Mouse (Mus musculus) thymus, postnatal 0 days (tissue): ENCODE measurements around the gene Gstm6. TPM values are rescaled to one million over a fixed set of nuclear protein-coding genes. Genes with fewer than 3 reads are reported as not detected.

ENCODE experiments used
- DNase-seq: peaks from one replicate; pipeline ENCODE4 v3.0.0-alpha.2; 2015; ENCODE audit warnings: low spot score
- polyA plus RNA-seq: library from polyadenylated mRNA; unstranded; fragments of >200 nt; fragmentation: Nextera tagmentation; extraction: Ambion mirVana; gene quantifications from 2 replicates; pipeline ENCODE4 v1.2.1, GENCODE M21; 2015

Gene Gstm6
- polyA plus RNA-seq, 1 experiment from 2014 or later: 3.1 TPM

DNA sequence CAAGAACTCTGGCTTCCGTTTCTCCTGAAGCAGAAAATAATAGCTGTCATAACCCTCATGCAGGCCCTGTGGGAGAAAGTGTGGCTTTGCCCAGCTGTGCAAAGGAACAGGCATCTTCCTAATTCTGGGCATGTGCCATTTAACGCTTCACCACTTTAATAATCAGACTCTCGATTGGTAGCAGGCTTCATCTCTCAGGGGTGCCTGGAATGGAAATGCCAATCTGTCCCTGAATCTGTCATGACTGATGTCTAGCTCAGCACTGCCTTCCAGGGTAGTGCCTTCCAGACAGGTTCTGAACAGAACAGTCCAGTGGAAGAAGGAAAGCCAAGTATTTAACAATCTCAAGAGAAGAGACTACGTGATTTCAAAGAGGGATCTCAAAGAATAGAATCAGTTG is 2.3 kb downstream of the Gstm6 start:
- DNase-seq: no peak

DNA sequence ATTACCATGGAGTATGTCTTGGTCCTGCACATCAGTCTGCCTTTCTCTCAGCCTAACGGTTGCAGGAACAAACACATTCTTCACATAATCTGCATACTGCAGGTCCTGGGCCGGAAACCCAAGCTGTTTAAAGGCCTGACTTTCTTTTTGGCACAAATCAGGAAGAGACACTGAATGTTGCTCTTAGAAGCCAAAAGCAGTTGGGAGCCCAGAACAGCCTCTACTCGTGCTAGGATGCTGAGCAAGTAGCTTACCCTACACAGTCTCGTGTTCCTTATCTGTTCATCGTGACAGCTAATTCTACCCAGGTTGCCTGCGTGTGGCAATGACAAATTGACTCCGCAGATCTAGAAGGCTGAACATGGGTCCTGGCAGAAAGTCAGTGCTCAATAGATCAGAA is 3.0 kb downstream of the Gstm6 start:
- DNase-seq: no peak

DNA sequence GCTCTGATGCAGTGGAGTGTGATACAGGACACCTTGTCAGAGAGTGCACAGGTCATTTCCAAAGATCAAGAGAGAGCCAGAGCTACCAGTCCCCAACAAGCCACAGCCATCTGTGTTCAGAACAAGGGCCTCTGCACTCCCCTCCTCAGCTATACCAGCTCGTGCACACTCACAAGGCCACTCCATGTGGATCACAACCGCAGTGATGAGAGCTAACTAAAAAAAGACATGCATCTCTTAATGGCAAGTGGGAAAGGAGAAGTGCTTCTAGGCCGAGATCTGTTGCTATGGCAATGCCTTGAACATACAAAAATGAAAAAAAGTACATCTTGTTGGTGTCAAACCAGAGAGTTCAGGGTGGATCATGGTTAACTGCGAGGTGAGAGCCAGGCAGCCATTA is 3.7 kb downstream of the Gstm6 start:
- DNase-seq: no peak

DNA sequence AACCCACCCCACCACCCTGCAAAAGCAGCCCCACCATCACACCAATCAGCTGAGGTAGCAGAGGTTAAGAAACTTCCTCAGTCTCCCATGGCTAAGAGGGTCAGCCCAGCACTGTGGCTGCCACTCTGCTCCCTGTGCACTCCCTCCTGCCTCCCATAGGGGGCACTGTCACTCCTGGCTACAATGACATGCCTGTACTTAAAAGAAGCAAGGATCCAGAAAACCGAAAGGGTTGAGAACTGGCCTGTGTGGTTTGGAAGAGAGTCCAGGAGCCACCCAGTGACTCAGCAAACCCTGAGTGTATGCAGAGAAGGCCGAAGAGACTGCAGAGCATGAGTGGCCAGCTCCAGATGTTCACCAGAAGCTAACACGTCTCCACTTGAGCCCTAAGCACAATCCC is 4.1 kb downstream of the Gstm6 start:
- DNase-seq: peak; percentile 47

DNA sequence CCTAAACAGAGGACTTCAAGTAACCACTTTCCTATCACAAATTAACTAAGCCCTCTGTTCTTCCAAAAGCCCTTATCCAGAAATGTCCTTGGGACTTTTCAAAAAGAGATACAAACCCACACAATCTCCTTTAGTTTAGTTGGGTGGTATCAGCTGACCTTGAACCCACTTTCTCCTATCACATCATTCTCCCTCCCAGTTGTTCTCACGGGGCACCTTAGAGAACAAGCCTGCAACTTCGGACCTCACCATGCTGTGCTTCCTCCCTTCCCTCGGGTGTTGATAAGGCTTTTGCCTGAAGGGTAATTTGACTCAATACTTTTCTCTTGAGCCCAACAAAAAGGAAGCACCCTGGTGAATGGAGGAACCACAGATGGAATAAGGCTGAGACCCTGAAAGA is 7.7 kb downstream of the Gstm6 start:
- DNase-seq: no peak

DNA sequence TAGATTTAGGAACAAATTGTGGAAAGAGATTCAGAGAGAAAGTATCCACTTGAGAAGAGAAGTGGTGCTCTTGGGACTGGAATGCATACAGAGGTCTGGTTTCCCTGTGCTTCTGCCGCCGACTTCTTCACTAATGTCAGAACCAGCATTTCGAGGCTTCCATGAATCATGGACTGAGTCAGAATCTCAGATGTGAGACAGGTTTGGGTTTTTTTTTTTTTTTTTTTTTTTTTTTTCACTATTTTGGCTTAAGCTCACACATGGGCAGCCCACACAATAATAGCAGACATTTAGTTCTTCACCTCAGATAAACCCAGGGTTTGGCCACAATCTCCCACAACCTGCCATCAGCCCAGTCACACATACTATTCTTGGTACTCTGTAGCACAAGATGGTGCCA is 8.3 kb downstream of the Gstm6 start:
- DNase-seq: no peak

DNA sequence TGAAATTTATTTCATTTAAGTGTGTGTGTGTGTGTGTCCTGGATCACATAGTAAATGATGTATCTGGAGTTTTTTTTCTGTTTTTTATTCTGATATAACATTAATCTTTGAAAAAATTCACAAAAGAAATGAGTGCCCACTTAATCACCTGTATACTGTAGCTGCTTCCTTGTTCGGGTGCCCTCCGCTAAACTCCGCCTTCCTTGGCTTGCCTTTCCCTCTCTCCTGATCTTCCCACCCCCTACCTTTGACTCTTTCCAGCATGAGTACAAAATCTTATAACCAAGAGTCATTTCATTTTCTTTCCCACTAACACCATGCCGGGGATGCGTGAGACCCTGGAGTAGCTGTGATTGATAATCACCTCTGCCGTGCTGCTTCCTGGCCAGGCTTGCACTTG is 11.4 kb downstream of the Gstm6 start:
- no peak for DNase-seq

DNA sequence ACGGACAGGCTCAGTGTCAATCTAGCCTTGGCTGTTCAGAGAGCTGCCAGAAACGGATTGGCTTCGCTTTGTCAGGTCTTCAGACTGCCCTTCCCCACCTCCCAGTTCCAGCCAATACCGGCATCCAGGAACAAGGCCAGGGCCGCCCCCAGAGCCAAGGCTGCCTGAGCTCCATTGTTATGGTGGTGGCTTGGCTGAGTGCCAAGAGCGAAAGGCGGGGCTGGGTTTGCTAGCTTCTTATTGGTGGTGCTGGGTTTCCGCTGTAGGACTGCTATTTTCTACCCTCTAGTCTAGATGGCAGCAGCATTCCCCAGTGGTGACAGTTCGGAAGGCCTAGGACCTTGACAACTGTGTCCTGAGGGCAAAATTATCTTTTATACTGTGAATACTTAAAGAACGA is 11.9 kb downstream of the Gstm6 start, which contains the start of gene Gstm7:
Gene Gstm7, minus strand, starts transcription at position 148 of the 400 bp plus-strand sequence.
- DNase-seq: peak; percentile 71

DNA sequence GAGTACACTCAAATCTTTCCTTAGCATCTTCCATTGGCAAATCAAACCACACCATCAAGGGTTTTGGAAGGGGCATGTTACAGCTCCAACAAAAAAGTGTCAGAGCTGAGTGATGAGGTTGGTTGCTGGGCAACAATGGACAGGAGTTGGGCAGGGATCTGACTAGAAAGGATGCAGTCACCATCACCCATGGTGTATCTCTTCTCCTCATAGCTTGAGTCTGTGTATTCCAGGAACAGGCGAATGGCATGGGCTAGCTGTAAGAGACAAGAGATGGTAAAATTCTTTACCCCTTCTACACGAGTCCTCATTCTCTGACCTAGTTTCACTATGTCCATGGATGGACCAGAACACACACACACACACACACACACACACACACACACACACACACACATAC is 12.4 kb downstream of the Gstm6 start:
- DNase-seq: no peak

DNA sequence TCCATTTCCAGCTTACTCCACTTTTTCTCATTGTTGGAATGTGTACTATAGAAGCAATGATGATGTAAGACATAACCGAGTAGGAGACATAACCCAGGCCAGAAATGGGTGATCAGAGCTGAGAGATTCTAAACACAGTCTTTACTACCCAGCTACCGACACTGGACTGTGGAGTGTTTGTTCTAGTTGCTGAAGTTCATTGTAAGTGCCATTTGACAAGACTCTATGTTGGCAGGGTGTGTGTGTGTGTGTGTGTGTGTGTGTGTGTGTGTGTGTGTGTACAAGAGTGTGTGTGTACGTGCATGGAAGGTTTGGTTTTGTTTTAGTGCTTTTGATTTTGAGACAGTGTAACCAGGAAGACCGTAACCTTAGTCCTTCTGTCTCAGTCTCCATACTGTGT is 13.8 kb downstream of the Gstm6 start:
- DNase-seq: no peak

DNA sequence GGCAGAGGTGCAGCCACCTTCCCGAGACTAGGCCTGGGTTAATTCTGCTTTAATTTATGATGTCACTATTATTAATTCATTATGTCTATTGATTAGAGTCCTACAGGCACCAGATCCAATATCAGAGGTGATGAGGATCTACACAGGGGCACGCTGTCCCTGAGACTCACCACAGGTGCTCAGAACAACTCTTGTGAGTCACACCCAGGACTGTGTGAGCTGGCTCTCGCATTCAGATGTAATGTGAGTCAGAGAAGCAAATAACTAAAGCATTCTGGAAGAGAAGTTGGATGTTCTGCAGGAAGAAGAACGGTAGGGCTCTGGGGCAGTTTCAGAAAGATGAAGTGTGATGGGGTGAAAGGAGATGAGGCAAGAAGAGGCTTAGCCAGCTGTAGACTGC is 14.3 kb downstream of the Gstm6 start:
- DNase-seq: no peak

DNA sequence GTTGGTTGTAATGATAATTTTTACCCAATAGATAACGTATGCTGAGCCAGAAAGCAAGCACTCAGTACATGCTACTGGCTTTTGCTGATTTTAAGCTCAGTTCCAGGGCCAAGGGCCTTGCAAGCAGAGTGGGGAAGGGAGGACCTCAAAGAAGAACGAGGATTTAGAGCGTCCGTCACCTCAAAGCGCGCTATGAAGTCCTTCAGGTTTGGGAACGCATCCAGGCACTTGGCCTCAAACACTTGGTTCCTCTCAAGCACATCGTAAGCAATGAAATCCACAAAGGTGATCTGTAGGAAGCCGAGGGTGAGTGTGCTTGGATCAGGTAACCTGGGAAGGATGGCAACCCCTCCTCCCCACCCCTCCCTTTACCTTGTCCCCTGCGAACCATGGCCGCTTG is 14.9 kb downstream of the Gstm6 start:
- DNase-seq: no peak

DNA sequence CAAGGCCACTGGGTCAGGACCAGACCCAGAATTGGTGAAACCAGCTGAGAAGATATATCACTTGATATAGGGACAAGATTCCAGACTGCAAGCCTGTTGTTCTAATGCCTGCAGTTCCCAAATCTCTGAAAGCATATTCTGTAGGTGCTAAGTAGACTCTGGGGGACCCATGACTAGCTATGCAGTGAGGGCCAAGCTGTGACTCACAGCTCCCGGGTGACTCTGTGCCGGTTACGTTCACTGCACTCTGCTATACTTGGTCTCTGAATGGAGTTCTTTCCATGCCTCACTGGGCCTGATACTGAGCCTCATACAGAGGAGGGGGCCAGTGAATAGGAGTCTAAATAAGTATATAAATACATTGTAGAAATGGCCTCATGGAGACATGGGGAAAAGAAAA is 15.7 kb downstream of the Gstm6 start:
- DNase-seq: no peak

DNA sequence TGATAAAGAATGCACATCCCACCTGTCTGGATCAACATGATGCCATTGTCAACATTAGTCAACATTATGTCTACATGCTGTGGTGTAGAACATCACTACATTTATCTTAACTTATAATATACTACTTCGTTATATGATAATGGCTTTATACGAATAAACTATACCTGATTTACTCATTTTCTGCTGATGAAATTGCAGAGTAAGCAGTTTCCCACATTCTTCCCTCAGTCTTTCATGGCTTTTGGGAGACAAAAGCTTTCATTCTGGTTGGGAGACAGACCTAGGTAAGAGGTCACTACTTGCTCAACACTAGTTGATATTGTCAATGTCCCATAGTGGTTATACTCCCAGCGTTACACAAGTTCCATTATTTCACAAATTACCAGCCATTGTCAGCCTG is 18.2 kb downstream of the Gstm6 start:
- no peak for DNase-seq

DNA sequence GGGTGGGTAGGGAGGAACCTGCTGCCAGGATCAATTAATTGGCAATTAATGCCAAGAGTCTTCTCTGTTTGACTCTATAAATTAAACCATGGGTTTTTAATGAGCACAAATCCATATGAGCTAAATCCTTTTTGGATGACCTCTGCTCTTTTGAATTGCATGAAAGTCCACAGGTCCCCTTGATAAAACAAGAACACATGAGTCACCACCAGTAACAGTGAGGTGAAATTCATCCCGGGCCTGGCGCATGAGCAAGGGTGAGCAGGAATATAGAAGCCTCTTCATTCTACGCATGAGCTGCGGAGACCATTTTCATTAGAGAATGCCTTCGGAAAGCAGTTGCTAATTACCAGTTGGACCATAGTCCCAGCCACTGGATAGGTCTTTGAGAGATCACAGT is 23.2 kb downstream of the Gstm6 start:
- no peak for DNase-seq

DNA sequence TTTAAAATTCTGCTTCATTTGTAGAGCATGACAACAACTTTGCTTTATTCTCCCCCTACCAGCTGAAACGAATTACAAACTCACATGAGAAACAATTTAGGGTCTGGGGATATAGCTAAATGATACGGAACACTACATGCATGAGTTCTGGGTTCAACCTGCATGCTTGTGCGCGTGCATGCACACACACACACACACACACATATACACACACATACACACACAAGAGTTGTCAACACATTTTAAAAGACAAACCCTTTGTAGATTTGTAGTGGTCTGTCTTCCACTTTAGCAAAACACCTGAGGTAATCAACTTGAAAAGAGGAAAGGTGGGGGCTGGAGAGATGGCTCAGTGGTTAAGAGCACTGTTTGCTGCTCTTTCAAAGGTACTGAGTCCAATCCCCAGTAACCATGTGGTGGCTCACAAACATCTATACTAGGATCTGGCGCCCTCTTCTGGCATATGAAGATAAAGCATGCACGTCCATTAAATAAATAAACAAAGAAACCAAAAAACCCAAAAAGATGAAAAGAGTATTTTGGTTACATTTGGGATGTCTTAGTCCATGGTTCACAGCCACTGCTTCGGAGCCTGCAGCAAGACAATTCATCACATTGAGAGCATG is 25.7 kb downstream of the Gstm6 start:
- peak; percentile 53 for DNase-seq

DNA sequence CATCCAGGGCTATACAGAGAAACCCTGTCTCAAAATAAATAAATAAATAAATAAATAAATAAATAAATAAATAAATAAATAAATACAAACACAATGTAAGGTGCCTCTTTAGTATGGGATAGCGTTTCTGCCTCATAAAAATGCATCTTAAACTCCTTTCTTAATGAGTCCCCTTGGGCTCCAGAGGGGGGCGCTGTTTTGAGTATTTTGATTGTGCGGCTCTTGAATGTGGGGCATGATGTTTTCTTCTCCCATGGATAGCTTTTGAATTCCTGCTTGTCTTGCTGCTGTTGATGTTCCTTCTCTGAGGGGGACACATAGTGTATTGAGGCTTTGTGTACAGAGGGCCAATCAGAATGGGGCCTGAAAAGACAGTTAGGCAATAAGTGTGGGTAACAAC is 26.5 kb downstream of the Gstm6 start:
- no peak for DNase-seq

DNA sequence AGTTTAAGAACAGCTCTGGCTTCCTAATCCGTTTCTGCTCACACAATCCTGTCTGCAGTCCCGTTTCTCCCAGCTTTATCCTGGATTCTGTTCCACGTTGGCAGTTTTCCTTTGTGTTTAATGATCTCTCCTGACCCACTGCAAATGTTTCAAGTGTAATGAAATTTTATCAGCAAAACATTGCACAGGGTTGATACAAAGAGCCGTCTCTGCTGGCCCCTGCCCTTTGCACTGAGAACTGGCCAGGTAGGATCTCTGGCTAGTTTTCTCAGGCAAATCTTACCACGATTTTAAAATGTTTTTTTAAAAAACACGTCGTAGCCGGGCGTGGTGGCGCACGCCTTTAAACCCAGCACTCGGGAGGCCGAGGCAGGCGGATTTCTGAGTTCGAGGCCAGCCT is 26.9 kb downstream of the Gstm6 start:
- no peak for DNase-seq

DNA sequence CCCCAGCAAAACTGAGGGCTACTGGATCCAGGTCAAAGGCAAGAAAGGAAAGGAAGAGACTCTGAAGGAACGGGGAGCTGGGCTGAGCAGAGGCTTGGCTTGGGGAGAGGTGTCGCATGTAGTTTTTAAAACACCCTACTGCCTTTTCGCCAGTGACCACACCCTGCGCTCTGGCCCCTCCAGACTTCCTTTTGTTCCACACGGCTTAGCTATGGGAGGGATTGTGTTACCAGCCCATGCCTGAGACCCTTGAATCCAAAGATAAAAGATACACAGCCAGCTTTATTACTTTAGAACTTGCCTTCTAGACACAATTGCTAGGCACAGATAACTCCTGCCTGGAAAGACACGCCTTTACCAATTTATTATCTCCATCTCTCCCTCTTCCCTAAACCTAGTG is 37.6 kb downstream of the Gstm6 start:
- DNase-seq: no peak

DNA sequence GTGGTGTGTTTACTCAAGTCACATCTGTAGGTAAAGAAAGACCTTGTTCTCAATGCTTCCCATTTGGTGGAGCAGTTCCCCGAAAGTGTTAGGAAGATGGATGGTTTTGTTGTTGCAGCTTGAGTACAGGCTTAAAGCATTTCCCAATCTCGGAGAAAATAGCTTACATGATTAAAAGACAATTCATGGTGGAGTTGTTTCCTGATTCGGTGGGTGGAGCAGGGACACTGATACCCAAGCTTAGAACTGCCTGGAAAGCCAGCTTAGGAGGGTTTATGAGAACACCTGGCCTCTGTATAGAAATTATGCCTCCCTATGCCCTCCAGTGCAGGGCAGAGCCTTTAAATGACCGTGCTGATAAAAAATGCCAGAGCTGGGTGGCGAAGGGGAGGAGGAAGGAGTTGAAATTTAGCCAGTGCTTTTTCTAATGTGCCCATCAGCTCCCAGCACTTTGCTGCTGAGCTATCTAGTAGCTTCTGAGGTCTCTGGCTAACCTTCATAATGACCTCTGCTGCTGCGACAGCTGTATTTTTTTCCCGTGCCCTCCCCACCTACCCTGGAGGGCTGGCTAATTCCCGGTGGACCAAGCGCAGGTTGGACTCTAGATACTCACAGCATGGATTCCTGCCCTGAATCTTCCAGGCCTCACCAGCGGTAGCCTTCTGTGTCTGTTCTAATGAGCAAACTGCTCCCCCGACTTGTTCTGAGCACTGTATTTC is 42.4 kb downstream of the Gstm6 start:
- DNase-seq: no peak

DNA sequence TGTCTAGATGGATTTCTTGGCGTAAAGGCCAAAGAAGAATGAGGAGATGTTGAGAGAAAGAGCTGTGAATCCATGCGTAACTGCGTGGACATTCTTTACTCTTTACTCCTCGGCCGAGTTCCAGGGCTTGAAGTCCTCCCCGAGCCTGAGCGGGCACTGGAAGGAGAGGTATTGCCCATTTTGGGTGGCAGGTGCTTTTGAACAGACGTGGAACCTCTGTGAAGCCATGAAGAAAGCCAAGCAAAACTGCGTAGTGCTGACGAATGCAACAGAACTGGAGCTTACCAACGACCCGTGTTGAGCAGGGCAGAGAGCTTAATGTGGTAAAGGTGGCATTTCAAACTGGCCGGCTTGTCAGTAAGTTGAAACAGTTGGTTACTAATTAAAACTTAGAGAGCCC is 44.9 kb downstream of the Gstm6 start:
- DNase-seq: no peak

DNA sequence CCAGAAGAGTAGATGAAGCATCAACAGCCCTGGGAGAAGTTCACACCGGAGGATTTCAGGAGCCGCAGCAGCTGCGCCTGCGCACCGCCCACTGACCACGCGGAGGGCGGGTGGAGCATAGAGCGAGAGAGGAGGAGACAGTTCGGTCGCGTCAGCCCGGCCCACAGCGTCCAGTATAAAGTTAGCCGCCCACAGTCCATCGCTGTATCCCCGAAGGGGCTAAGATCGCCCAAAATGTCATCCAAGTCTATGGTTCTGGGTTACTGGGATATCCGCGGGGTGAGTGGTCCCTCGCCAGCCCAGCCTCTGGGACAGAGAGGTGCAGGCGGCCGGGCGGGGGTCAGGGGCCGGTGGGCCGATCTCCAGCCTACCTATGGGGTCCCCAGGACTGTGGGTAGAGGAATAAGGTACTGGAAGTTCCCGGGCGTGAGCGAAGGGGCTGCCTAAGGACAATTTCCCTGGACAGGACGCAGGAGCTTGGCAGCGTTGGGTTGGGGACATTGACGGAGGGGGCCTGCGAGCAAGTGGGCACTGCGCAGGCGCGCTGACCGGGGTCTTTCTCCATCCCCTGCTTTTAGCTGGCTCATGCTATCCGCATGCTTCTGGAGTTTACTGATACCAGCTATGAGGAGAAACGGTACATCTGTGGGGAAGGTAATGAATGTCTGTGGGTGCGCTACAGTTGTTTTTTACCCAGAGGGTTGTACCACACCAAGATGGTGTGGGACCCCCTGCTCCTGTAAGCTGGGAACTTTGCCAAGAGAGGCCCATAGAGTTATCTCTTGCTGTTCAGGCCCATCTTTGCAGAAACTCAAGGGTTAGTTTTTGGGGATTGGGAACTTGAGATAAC is 47.6 kb downstream of the Gstm6 start, which contains the start of gene Gstm5:
Gene Gstm5, plus strand, starts transcription at position 102 of the 850 bp plus-strand sequence.
- no peak for DNase-seq
